Mouse (Mus musculus) skeletal muscle tissue, adult 2 months (tissue): Measurements from ENCODE around the gene Hdac7.

Experiments used
- DNase-seq: peaks from one replicate; pipeline ENCODE4 v3.0.0-alpha.2; 2012; ENCODE audit warnings: low read depth, low spot score

The Hdac7 gene

DNA sequence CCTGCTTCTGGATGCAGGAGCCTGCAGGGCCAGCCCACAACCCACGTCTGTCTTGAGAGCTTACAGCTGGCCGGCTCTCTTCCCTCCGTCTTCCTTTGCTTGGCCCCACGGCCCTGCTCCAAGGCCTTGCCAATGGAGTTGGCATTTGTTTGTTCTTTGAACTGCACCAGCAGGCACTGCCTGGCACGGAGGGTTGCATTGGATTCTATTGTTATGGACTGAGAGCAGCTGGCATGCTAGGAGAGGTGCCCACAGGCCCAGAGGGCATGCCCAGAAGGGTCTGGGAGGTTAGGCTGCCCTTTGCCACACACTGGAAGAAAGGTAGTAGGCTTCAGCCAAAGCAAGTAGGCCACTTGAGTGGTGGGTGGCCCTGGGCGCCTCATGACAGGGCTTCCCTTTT, 55.5 kb downstream of the Hdac7 start:
- no peak for DNase-seq

DNA sequence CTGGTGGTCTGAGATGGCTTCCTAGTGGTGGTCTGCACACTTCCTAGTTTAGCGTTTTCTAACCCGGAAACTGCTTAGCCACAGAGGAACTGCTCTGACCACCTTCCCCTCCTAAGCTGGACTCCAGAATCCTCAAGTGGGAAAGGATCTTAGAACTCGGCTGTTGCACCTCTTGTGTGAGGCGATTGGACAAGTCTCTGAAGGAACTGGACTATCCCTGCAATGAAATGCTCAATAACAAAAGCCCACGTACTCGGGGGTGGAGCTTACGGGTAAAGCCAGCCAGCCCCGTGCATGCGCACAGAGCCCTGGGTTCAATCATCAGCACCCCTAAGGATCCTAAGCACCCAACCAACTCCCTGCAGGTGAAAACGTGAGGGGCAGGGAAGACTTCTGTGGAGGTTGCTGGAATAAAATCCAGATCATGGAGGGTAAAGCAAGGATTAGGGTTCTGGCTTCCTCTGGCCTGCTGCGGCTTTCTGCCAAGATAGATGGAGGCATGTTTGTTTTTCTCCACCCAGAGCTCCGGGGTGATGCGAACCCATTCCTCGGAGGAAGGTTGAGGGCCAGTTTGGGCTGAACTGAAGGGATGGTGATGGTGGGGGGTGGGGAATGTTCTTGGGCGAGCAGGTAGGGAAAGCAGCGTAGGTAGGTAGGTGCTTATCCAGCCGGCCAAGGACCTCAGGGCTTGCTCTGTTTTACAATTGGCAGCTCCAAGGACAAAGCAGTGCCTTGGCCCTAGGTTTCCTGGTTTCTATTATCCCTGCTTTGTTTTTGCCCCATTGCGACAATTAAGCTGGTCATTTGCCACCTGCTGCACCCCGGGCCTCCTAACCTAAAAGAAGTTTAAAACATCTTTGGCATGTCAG, 56.3 kb downstream of the Hdac7 start:
- DNase-seq, result no peak

DNA sequence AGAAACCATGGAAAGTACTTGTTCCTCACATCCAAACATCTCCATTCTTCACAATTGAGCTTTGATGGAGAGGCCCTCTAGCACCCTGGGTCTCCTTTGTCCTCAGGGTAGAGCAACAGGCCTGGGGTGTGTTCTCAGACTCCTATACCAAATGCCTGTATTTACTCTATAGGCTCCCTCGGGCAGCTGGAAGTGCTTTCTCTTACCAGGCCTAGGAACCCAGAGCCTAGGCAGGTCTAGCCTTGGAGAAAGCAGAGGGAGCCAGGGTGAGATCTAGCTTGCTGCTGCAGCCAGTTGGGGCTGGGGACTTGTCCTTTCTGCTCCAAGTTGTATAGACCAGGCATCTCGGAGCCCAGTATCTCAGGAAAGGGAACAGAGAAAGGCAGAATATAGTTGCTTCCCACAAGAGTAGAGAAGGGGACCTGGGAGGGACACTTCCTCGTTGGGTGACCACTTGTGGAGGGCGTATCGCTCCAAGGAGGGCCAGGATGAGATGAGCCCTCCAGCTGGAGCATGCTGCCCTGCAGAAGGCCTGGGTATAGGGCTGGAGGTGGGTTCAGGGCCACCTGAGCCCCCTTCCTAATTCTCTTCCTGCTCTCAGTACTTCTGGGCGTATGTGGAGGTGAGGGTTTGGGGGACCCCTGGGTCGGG, 57.0 kb downstream of the Hdac7 start:
- DNase-seq, result no peak

DNA sequence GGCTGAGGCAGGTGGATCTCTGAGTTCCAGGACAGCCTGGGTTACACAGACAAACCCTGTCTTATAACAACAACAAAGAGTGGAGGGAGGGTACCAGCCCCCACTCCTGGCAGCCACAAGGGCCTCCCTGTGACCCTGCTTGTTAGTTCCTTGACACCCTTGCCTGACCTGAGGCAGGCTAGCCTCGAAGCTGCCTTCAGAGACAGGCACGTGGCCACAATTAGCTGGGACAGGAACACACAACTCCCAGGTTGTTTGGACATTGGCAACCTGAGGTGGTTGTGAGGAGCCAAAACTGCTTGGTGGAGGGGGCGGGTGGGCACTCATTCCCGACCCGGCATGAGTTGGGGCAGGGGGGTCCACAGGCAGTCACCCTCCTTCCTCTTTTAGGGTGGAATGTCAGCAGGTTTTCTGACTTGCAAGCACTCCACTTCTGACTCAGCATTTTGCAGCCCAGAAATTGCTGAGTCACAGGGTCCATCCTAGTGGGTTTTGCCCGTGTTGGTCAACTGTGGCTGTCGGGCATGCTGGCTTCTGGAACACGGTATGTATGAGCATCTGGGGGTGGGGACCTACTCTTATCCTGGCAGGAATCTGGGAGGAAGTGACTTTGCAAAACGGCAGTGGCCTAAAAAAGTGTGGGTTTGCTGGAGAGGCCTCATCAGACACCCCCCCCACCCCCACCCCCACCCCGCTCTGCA, 57.7 kb downstream of the Hdac7 start:
- no peak for DNase-seq

DNA sequence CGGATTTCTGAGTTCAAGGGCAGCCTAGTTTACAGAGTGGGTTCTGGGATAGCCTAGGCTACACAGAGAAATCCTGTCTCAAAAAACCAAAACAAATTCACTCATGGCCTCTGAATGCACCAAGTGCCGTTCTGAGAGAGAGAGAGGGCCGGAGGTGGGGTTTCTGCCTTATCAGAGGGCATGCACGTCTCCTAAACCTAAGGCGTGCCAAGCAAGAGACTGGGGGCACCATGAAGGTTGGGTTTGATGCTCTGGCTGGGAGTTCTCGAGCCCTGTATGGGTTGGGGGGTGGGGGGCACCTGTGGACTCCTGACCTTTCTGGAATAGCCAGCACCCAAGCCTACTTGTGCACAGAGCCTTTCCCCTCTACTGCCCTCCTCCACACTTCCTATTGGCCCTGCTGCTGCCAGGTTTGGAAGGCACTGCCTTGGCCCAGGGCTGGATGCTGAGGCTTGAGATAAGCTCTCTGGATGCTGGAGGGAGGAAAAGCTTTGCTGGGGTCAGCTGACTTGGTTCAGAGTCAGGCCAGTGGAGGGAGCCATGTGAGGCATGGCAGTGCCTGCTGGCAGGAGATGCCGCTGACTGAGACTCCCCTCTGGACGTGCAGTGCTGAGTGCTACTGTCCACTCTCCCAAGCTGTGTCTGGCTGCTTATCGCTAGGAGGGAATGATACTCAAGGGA, 58.4 kb downstream of the Hdac7 start:
- no peak for DNase-seq

DNA sequence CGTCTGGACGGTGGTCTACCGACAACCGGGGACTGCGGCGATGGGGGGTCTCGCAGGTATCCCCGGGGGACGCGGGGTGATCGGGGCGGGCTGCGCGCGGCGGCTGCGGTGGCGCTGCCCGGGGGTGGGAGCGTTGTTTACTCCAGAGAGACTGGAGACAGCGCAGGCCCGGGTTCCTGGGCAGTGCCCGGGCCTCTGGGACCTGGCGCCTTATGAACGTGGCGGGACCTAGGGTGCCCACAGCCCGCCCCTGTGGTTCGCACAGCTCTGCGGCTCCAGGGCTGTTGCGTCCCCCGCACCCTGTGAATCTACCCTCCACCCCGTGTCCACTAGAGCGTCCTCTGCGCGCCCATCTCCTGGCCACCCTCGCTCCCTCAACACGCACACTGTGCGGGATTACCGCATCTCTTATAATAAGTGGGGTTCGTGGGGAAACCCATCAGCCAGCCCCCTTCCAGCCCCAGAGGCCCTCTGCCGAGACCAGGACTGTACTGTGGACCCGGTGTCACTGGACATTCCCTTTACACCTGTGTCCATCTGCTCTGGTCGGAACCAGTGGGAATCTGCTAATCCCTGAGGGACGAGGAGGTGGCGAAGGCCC, 59.6 kb downstream of the Hdac7 start:
- no peak for DNase-seq

DNA sequence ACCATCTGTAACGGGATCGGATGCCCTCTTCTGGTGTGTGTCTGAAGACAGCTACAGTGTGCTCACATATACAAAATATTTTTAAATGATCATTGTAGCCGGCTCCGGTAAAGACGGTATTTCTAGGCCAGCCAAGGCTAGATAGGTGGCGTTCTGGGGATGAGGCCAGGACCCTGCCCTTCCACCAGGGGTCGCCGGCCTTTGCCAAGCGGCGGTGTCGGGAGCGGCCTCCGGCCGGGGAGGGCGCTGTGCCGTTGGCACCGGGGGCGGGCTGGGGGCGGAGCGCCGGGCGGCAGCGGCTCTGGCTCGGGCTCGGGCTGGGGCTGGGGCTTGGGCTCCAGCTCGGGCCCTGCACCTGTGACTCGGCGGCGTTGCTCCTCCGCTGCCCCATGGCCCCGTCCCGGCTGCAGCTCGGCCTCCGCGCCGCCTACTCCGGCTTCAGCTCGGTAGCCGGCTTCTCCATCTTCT, 60.2 kb downstream of the Hdac7 start:
- DNase-seq, result peak; percentile 80

DNA sequence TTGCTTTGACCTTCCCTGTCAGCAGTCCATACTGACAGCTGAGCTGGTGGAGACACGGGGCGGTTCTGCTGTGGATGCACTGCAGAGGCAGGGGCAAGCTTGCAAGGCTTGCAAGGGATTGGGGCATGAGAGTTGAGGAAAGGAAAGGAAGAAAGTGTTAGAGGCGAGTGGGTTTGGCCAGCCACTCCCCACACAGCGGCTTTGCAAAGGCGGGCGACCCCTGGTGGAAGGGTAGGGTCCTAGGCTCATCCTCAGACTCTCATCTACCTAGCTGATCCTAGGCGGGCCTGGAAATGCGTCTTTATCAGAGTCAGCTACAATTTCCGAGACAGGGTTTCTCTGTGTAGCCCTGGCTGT, 61.6 kb downstream of the Hdac7 start:
- peak; percentile 54 for DNase-seq

DNA sequence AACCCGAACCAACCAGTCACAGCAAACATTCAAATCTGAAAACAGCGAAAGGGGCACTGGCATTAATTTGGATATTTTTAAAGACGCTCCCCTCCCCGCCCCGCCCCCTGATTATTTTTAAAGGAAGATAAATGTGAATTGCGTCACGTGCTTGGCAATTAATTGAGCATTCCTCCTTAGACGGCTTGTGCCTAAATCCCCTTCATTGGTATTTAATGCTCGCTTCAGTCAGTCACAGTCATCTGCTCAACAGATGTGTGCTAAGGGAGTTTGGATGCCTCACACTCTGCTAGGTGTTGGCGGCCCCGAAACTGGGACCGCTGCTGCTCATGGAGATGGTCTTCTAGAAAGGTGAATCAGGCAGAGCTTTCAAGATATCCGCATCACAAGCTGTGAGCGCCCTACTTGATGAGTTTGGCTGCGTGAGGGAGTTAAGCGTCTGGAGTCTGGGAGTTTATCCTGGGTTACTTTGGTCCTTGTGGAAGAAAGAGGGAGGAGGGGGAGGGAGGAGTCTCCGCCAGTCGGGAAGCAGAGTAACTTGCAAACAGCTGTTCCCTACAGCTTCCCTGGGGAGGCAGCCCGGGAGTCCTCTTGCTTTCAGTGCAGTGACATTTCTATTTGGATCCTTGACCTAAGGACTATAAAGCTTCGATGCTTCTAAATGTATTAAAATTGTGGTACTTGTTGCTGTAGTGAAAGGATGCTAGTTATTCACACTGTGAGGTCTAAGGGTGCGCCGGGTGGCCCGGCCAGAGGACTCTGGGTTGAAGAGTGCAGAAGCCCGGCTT, 62.1 kb downstream of the Hdac7 start:
- DNase-seq, result peak; percentile 62

DNA sequence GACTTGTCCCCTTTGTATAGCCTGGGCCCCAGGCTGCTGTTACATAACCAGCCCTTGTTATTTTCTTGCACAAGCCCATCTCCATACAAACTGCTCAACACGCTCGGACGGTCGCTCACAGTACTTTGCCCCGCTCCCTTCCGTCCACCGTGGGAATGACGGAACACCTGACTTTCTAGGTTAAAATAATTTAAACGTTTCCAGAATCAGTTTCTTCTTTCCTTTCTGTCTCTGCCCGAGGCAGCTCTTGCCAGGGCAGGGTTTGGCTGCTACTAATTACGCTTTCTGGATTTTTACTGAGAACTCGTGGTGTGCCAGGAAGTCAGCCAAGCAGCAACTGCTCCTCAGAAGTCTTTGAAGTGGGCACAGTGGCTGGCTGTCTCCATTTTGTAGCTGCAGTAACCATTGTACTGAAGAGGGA, 63.7 kb downstream of the Hdac7 start:
- no peak for DNase-seq

DNA sequence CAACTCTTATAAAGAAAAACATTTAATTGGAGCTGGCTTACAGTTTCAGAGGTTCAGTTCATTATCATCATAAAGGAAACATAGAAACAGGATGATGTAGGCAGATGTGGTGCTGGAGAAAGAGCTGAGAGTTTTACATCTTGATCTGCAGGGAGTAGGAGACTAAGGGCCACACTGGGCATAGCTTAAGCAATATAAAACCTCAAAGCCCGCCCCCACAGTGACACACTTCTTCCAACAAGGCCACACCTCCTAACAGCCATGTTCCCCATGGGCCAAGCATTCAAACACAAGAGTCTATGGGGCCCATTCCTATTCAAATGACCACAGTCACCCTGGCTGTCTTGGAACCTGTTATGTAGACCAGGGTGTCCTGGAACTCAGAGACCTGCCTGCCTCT, 64.7 kb downstream of the Hdac7 start:
- no peak for DNase-seq

DNA sequence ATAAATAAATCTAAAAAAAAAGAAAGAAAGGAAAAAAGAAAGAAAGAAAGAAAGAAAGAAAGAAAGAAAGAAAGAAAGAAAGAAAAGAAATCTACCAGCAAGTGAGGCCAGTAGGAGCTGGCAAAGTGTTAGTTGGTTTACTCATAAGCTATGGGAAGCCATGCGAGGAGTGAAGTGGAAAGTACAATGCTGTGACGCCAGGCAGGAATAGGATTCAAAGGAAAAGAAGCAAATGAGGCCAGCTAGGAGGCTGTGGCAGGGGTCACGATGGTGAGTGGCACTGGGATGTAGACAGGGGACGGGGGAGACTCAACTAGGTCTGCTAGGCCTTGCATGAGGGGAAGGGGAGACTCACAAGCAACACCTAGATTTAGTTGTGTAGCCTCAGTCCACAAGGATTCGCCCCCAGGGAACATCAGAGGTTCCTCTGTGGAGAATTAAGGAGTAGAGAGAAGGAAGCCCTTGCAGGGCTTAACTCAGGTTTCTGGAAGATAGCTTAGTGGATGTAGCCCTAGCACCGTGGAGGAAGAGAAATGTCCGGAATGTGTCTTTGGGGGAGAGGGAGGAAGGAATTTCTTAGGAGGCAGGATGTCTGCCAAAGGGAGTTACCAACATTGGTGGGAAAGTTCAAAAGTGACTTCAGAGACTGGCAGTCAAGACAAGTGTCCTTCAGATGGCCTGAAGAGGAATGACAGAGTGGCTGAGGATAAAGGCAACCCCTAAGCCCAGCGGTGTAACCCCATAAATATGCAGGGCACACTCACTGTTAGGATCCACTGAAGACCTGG, 65.8 kb downstream of the Hdac7 start, which contains the start of gene Slc48a1:
TSS of gene Slc48a1 (plus strand) at position 210 of the 788 bp plus-strand sequence.
- DNase-seq, result no peak

DNA sequence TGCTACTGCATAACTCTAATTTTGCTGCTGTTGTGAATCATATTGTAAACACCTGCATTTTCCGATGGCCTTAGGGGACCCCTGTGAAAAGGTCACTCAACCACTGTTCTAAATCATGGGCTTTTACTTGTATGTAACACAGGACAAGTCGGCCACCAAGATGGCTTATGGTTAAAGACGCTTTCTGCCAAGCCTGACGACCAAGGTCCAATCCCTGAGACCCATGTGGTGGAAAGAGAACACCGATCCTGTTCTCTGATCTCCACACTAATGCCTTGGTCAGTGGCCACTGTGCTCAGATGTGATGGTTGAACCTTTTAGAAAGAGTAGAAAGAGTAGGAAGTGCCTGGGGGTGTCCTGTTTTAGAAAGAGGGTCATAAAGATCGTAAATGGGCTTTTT, 67.4 kb downstream of the Hdac7 start:
- DNase-seq, result no peak

DNA sequence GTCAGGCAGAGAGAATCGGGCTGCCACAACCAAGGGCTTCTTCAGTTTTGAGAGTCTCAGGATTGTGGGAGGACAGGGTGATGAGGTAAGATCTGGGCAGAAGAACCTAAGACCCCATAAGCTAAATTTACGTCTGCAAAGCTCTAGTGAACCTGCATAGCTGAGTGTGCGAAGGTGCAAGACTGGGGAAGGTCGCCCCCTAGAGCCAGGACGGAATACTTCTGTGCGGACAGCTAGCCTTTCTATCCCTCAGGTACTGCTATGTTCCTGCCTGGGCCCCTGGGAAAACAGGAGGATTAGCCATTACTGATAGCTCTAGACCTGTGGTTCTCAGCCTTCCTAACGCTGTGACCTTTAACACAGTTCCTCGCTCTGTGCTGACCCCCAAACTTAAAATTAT, 67.8 kb downstream of the Hdac7 start:
- no peak for DNase-seq

DNA sequence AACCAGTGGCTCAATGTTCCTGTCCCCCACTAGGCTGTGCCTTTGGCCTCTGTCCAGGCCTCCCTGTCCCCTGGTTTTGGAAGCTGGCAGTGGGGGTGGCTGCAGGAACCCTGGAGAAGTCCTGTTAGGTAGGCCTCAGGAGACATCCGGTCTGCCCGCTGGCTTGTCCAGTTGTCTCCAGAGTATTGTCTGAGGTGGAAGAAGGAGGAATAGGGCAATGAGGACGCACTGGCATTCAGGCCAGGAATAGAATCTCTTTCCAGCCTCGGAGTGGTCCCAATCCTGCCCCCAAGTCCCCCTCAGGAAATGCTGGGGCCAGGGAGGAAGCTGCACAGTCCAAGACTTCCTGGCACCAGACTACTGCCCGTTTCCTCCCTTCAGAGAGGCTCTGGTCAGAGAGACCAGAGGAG, 70.3 kb downstream of the Hdac7 start:
- no peak for DNase-seq

DNA sequence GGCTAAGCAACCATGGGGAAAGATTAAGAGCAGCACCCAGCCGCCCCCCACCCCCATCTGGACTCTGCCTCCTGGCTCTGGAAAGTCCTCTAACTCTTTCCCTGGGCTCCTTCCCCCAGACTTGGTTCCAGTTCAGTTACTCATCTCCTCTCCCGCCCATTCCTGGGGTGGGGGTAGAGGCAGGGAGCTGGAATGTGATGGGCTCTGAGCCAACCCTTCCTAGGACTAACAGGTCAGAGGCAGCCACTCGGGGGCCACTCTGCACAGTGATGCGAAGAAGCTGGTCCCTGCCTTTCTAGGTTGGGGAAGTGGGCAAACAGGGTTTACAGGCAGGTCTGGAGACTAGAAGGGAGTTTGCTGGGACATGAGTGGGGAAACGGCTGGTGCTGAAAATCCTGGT, 71.2 kb downstream of the Hdac7 start:
- DNase-seq, result peak; percentile 73

DNA sequence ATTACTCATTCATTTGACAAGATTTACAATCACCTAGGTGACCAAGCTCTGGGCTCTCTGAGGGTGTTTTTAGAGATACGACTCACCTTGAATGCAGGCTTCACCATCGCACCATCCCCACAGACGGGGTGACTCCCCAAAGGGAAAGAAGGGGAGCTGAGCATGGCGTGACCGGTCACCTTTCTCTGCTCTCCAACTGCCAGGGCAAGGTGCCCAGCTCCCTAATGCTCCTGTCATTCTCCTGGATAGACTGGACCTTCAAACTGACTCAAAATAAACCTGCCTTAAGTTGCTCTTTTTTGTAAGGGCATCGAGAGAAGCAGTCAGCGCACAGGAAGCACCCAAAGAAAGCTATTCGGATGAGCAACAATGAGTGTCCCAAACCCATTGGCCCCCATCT, 74.0 kb downstream of the Hdac7 start:
- no peak for DNase-seq

DNA sequence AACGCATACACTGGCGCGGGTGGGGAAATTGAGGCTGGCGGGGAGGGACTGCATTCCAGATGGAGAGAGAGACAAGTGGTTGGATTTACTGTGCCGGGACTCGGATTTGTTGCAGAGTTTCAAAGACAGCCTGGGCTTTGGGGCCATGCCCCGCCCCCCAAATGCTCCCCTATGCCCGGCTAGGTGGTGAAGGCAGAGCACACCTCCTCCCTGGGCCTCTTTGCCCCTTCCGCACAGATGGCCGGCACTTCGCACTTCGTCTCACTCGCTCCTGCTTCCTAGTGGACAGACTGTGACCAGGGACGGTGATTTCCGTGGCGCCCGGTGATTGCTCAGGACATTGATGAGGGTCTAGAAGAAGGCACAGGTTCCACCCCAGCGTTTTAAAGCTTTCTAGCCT, 76.1 kb downstream of the Hdac7 start:
- DNase-seq, result no peak

DNA sequence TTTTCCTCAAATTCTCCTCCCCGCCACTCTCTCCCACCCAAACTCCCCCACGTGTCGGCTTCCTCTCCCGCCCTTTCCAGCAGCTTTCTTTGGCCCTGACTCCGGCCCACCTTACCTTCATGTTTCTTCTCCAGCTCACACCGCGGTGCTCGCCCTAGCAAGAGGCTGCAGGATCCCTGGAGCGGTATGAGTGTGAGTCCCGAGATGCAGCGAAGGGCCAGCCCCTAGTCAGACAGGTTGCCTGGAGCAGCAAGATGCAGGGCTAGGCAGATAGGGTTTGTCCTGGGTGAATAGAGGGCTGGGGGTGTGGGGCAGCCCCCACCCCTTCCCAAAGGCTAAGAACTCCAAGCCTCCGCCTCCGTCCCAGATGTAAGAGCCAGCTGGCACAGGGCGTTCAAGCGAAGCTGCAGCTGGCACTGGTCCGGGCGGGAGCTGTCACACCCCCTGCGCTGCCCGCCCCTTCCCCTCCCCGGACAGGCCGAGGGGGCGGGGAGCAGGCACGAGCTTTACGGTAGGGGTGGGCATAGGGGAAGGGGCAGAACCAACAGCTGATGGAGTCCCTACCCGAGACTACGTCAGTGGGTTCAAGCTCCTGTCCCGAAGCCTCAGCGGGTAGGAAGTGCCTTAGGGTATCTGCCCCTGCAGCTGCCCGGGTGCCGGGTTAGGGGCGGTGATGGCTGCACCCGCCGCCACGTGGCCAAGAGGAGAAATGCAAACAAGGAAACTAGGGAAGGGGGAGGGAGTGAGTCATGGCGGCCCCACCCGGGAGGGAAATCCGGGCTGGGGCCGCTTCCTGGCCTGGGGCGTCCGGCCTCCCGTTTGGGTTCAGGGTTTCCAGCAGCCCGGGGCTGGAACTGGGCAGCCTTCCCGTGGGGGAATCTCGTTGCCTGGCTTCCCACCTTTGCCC, 76.8 kb downstream of the Hdac7 start, which contains the start of gene Rapgef3:
TSS of gene Rapgef3 (minus strand) at position 693 of the 907 bp plus-strand sequence.
- DNase-seq, result peak; percentile 74
